Mouse (Mus musculus): ENCODE results near the gene Prune2. TPM values are rescaled to one million over a fixed set of nuclear protein-coding genes. Genes with fewer than 3 reads are reported as not detected.

The Prune2 gene
- polyA plus RNA-seq, 1 experiment from 2014 or later, result 0.50 TPM

GRCm38 (mm10) chr19:17125380-17125779, 169.5 kb downstream of the Prune2 start:
- 46% methylated on average over 7 of the region's 7 CpGs for WGBS (ENCODE audit: insufficient replicate concordance)
- Histone ChIP-seq H3K27ac (replicated peaks) (no peak overlapping the region), H3K36me3 (replicated peaks) (no peaks in the 10 kb centered on the region), H3K4me1 (replicated peaks) (no peaks in the 10 kb centered on the region), H3K4me2 (no peak overlapping the region), H3K4me3 (replicated peaks) (no peak overlapping the region), H3K27me3 (no peaks in the 10 kb centered on the region), H3K9me3 (replicated peaks) (no peaks in the 10 kb centered on the region), H3K9ac (no peak overlapping the region)
- no peak for ATAC-seq (ENCODE audit: insufficient read depth)

GRCm38 (mm10) chr19:17130544-17130943, 174.6 kb downstream of the Prune2 start:
- Histone ChIP-seq H3K27ac (replicated peaks) (no peak overlapping the region), H3K9me3 (replicated peaks) (no peaks in the 10 kb centered on the region), H3K9ac (no peak overlapping the region), H3K4me3 (replicated peaks) (no peak overlapping the region), H3K4me2 (no peak overlapping the region), H3K27me3 (no peaks in the 10 kb centered on the region), H3K4me1 (replicated peaks) (no peaks in the 10 kb centered on the region), H3K36me3 (replicated peaks) (no peaks in the 10 kb centered on the region)
- no peak for ATAC-seq (ENCODE audit: insufficient read depth)
- WGBS (ENCODE audit: insufficient replicate concordance), result 56% methylated on average over 3 of the region's 3 CpGs

GRCm38 (mm10) chr19:17136677-17137460, 181.0 kb downstream of the Prune2 start:
- H3K9me3 ChIP-seq (replicated peaks), result no peaks in the 10 kb centered on the region
- no peak overlapping the region for H3K27ac ChIP-seq (replicated peaks)
- 7% methylated on average over 21 of the region's 21 CpGs for WGBS (ENCODE audit: insufficient replicate concordance)
- no peak for ATAC-seq (ENCODE audit: insufficient read depth)
- peaks cover 27% of the 10 kb centered on the region for H3K27me3 ChIP-seq
- H3K4me1 ChIP-seq (replicated peaks), result peaks cover 21% of the 10 kb centered on the region
- H3K36me3 ChIP-seq (replicated peaks), result no peaks in the 10 kb centered on the region
- 0 out of 2 replicates have a peak overlapping the region, but pooled peaks have one; percentile 25 for H3K9ac ChIP-seq
- H3K4me2 ChIP-seq, result peak overlapping the region; percentile 67
- peak overlapping the region; percentile 47 for H3K4me3 ChIP-seq (replicated peaks)

- 0 out of 2 replicates have a peak overlapping the region, but pooled peaks have one; percentile 5 for H3K4me3 ChIP-seq (replicated peaks)
- no peak overlapping the region for H3K27ac ChIP-seq (replicated peaks)
- no peak for ATAC-seq (ENCODE audit: insufficient read depth)
- peak overlapping the region; percentile 67 for H3K4me2 ChIP-seq
- no peak overlapping the region for H3K9ac ChIP-seq
- H3K4me1 ChIP-seq (replicated peaks), result peaks cover 21% of the 10 kb centered on the region
- WGBS (ENCODE audit: insufficient replicate concordance), result 29% methylated on average over 2 of the region's 2 CpGs
- H3K9me3 ChIP-seq (replicated peaks), result no peaks in the 10 kb centered on the region
- no peaks in the 10 kb centered on the region for H3K36me3 ChIP-seq (replicated peaks)
- peaks cover 27% of the 10 kb centered on the region for H3K27me3 ChIP-seq
Observed at GRCm38 (mm10) chr19:17137656-17138055, 181.7 kb downstream of the Prune2 start.

GRCm38 (mm10) chr19:17138144-17138915, 182.4 kb downstream of the Prune2 start:
- H3K4me1 ChIP-seq (replicated peaks), result peaks cover 21% of the 10 kb centered on the region
- no peak for ATAC-seq (ENCODE audit: insufficient read depth)
- H3K9me3 ChIP-seq (replicated peaks), result no peaks in the 10 kb centered on the region
- H3K27ac ChIP-seq (replicated peaks), result no peak overlapping the region
- H3K27me3 ChIP-seq, result peaks cover 27% of the 10 kb centered on the region
- H3K4me3 ChIP-seq (replicated peaks), result no peak overlapping the region
- no peak overlapping the region for H3K4me2 ChIP-seq
- 35% methylated on average over 10 of the region's 10 CpGs for WGBS (ENCODE audit: insufficient replicate concordance)
- no peak overlapping the region for H3K9ac ChIP-seq
- no peaks in the 10 kb centered on the region for H3K36me3 ChIP-seq (replicated peaks)

- Histone ChIP-seq H3K4me1 (replicated peaks) (peaks cover 21% of the 10 kb centered on the region), H3K27ac (replicated peaks) (no peak overlapping the region), H3K9me3 (replicated peaks) (no peaks in the 10 kb centered on the region), H3K4me3 (replicated peaks) (no peak overlapping the region), H3K36me3 (replicated peaks) (no peaks in the 10 kb centered on the region), H3K9ac (no peak overlapping the region), H3K4me2 (no peak overlapping the region), H3K27me3 (peaks cover 27% of the 10 kb centered on the region)
- WGBS (ENCODE audit: insufficient replicate concordance), result 41% methylated on average over 12 of the region's 12 CpGs
- no peak for ATAC-seq (ENCODE audit: insufficient read depth)
Observed at GRCm38 (mm10) chr19:17140016-17140914, 184.3 kb downstream of the Prune2 start.

- Histone ChIP-seq H3K4me2 (no peak overlapping the region), H3K9me3 (replicated peaks) (no peaks in the 10 kb centered on the region), H3K36me3 (replicated peaks) (no peaks in the 10 kb centered on the region), H3K27me3 (peaks cover 9% of the 10 kb centered on the region; the same call in 1 of the 2 replicates), H3K9ac (no peak overlapping the region), H3K4me3 (replicated peaks) (no peak overlapping the region), H3K4me1 (replicated peaks) (peaks cover 4% of the 10 kb centered on the region), H3K27ac (replicated peaks) (no peak overlapping the region)
- no peak for ATAC-seq (ENCODE audit: insufficient read depth)
- 74% methylated on average over 2 of the region's 2 CpGs for WGBS (ENCODE audit: insufficient replicate concordance)
Observed at GRCm38 (mm10) chr19:17143245-17143644, 187.3 kb downstream of the Prune2 start.

GRCm38 (mm10) chr19:17144205-17144604, 188.3 kb downstream of the Prune2 start:
- no peaks in the 10 kb centered on the region for H3K9me3 ChIP-seq (replicated peaks)
- no peak overlapping the region for H3K9ac ChIP-seq
- H3K4me3 ChIP-seq (replicated peaks), result no peak overlapping the region
- WGBS (ENCODE audit: insufficient replicate concordance), result 51% methylated on average over 6 of the region's 6 CpGs
- no peak overlapping the region for H3K4me2 ChIP-seq
- H3K27ac ChIP-seq (replicated peaks), result no peak overlapping the region
- no peak for ATAC-seq (ENCODE audit: insufficient read depth)
- H3K4me1 ChIP-seq (replicated peaks), result no peaks in the 10 kb centered on the region; the same call in 1 of the 2 replicates
- peaks cover 4% of the 10 kb centered on the region; the same call in 1 of the 2 replicates for H3K27me3 ChIP-seq
- no peaks in the 10 kb centered on the region for H3K36me3 ChIP-seq (replicated peaks)

- 52% methylated on average over 7 of the region's 7 CpGs for WGBS (ENCODE audit: insufficient replicate concordance)
- H3K27me3 ChIP-seq, result no peaks in the 10 kb centered on the region
Observed at GRCm38 (mm10) chr19:17150064-17150463, 194.1 kb downstream of the Prune2 start.

GRCm38 (mm10) chr19:17151781-17152180, 195.9 kb downstream of the Prune2 start:
- ATAC-seq (ENCODE audit: insufficient read depth), result no peak

More at GRCm38 (mm10) chr19:17150064-17150463, 194.1 kb downstream of the Prune2 start:
- no peak overlapping the region for H3K4me2 ChIP-seq
- no peak for ATAC-seq (ENCODE audit: insufficient read depth)
- no peak overlapping the region for H3K27ac ChIP-seq (replicated peaks)
- no peak overlapping the region for H3K4me3 ChIP-seq (replicated peaks)
- no peaks in the 10 kb centered on the region for H3K36me3 ChIP-seq (replicated peaks)
- H3K9ac ChIP-seq, result no peak overlapping the region
- no peaks in the 10 kb centered on the region for H3K9me3 ChIP-seq (replicated peaks)
- H3K4me1 ChIP-seq (replicated peaks), result no peaks in the 10 kb centered on the region

More at GRCm38 (mm10) chr19:17151781-17152180, 195.9 kb downstream of the Prune2 start:
- no peaks in the 10 kb centered on the region for H3K36me3 ChIP-seq (replicated peaks)
- H3K9me3 ChIP-seq (replicated peaks), result no peaks in the 10 kb centered on the region
- 55% methylated on average over 6 of the region's 6 CpGs for WGBS (ENCODE audit: insufficient replicate concordance)
- H3K27ac ChIP-seq (replicated peaks), result no peak overlapping the region
- H3K4me1 ChIP-seq (replicated peaks), result no peaks in the 10 kb centered on the region
- no peak overlapping the region for H3K4me2 ChIP-seq
- no peaks in the 10 kb centered on the region for H3K27me3 ChIP-seq
- H3K4me3 ChIP-seq (replicated peaks), result no peak overlapping the region
- H3K9ac ChIP-seq, result no peak overlapping the region
